In the genomic region with DNA sequence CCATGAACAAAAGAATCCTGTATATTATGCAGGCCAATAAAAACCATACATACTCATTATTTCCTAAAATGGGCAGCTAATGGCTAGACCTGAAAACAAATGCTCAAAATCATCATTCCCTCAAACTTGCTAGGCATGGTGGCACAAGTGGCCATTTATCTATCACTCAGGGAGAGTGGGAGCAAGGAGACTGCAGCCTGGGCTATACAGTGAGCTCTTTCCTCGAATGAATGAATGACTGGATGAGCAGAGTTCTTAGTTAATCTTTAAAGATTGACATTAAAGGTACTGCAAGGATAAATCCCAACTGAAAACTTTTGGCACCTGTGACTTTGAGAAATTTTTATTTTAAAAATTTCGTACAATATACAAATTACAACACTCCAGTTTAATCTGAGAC, we compare ENCODE assay signal across 19 mouse cellular contexts. TPM values are rescaled to one million over a fixed set of nuclear protein-coding genes. Genes with fewer than 3 reads are reported as not detected.
A peak's percentile ranks its signal among the peaks of the same experiment; 100 is the strongest.
DNase-seq lines count a peak whose midpoint lies in the region; ATAC-seq and TF ChIP-seq lines count a peak whose summit lies in the region.
"Had no signal": no experiment of that assay in that cellular context is flagged by ENCODE, and none has a peak within 500 bp of the region (broad histone marks: within the 10 kb centered on the region; RNA-seq: fewer than 3 reads in every experiment).

No protein-coding gene starts in this region.

- H3K9me3 ChIP-seq in kidney, embryonic 15.5 days (replicated peaks), result no peaks in the 10 kb centered on the region
- H3K9me3 ChIP-seq in kidney, embryonic 16.5 days (ENCODE audit: low read length), result no peaks in the 10 kb centered on the region
- H3K9me3 ChIP-seq in kidney, embryonic 14.5 days (ENCODE audit: control insufficient read depth, low read length), result no peaks in the 10 kb centered on the region
- H3K9me3 ChIP-seq: G1E had no signal

- H3K27me3 ChIP-seq in kidney, embryonic 15.5 days, result no peaks in the 10 kb centered on the region
- H3K27me3 ChIP-seq in kidney, adult 2 months (replicated peaks; ENCODE audit: control insufficient read depth, insufficient read depth, low read length), result no peaks in the 10 kb centered on the region
- H3K27me3 ChIP-seq in kidney, embryonic 16.5 days (ENCODE audit: insufficient read depth, low read length), result no peaks in the 10 kb centered on the region
- H3K27me3 ChIP-seq in kidney, embryonic 14.5 days (ENCODE audit: control insufficient read depth, insufficient read depth, low read length), result no peaks in the 10 kb centered on the region
- H3K27me3 ChIP-seq: CH12.LX, Patski had no signal

- no peak for TF ChIP-seq POLR2A in kidney, adult 2 months (IDR thresholded peaks at IDR 0.05; ENCODE audit: low read depth, low read length)

- H3K4me1 ChIP-seq in kidney, embryonic 15.5 days, result no peaks in the 10 kb centered on the region
- H3K4me1 ChIP-seq in kidney, adult 2 months (ENCODE audit: control insufficient read depth, insufficient read depth, low read length), result peaks cover 5% of the 10 kb centered on the region; the same call in 1 of the 2 replicates
- 0 out of 2 replicates have a peak, but pooled peaks cover 6% of the 10 kb centered on the region for H3K4me1 ChIP-seq in kidney, embryonic 16.5 days (ENCODE audit: insufficient read depth, low read length)
- H3K4me1 ChIP-seq in kidney, embryonic 14.5 days (ENCODE audit: control insufficient read depth, insufficient read depth, low read length), result no peaks in the 10 kb centered on the region

- peaks cover 79% of the 10 kb centered on the region for H3K36me3 ChIP-seq in kidney, embryonic 15.5 days
- peaks cover 8% of the 10 kb centered on the region for H3K36me3 ChIP-seq in kidney, adult 2 months (ENCODE audit: control insufficient read depth, insufficient read depth, low read length)
- H3K36me3 ChIP-seq in kidney, embryonic 16.5 days (ENCODE audit: insufficient read depth, low read length), result peaks cover 46% of the 10 kb centered on the region
- peaks cover 56% of the 10 kb centered on the region for H3K36me3 ChIP-seq in kidney, embryonic 14.5 days (ENCODE audit: control insufficient read depth, insufficient read depth, low read length)

- no peak overlapping the region for H3K9ac ChIP-seq in kidney, embryonic 15.5 days
- H3K9ac ChIP-seq in kidney, embryonic 16.5 days (replicated peaks; ENCODE audit: low read length), result no peak overlapping the region
- no peak overlapping the region for H3K9ac ChIP-seq in kidney, embryonic 14.5 days (ENCODE audit: low read depth, low read length)

- H3K4me2 ChIP-seq in kidney, embryonic 15.5 days, result no peak overlapping the region
- H3K4me2 ChIP-seq in kidney, embryonic 16.5 days (replicated peaks; ENCODE audit: low read depth, low read length), result no peak overlapping the region
- no peak overlapping the region for H3K4me2 ChIP-seq in kidney, embryonic 14.5 days (replicated peaks; ENCODE audit: low read depth, low read length)

- no peak for TF ChIP-seq CTCF in kidney, adult 2 months (conservative IDR thresholded peaks at IDR 0.05; ENCODE audit: insufficient read depth, insufficient read length, low read depth, low read length)

- ATAC-seq in kidney, embryonic 15.5 days (replicated peaks; ENCODE audit: low FRiP score), result peak; percentile 79
- peak; percentile 87 for ATAC-seq in kidney, embryonic 16.5 days (ENCODE audit: low FRiP score, low TSS enrichment)
- no peak; the same call in 1 of the 2 replicates for ATAC-seq in kidney, embryonic 14.5 days (ENCODE audit: low FRiP score, low TSS enrichment)
- ATAC-seq: activated CD4-positive, CD25-positive, alpha-beta regulatory T cell, adult 4 months; CD4-positive, CD25-positive, alpha-beta regulatory T cell, adult 4 months; Patski had no signal

- 0 out of 2 replicates have a peak overlapping the region, but pooled peaks have one; percentile 41 for H3K27ac ChIP-seq in kidney, embryonic 15.5 days
- H3K27ac ChIP-seq in kidney, adult 2 months (ENCODE audit: insufficient read depth, low read depth, low read length), result no peak overlapping the region
- H3K27ac ChIP-seq in kidney, embryonic 16.5 days (ENCODE audit: low read length), result peak overlapping the region; percentile 56; the same call in 1 of the 2 replicates
- no peak overlapping the region for H3K27ac ChIP-seq in kidney, embryonic 14.5 days (ENCODE audit: low read depth, low read length)

- no peak for DNase-seq in kidney, adult 2 months
- DNase-seq: adrenal gland, adult 2 months; adrenal gland, adult 8-10 months; adrenal gland, postnatal 10 days; adrenal gland, postnatal 14 days; adrenal gland, postnatal 25 days; adrenal gland, postnatal 36 days; B cell, adult 2 months; cerebellum, adult 11 months; cerebellum, adult 11-12 months; cerebellum, adult 18-20 months had no signal

- H3K4me3 ChIP-seq in kidney, embryonic 15.5 days (replicated peaks), result no peak overlapping the region
- H3K4me3 ChIP-seq in kidney, adult 2 months (ENCODE audit: insufficient read depth, low read depth, low read length), result no peak overlapping the region
- no peak overlapping the region for H3K4me3 ChIP-seq in kidney, embryonic 16.5 days (ENCODE audit: low read length)
- H3K4me3 ChIP-seq in kidney, embryonic 14.5 days (ENCODE audit: low read length), result no peak overlapping the region

- 76% methylated on average over 2 of the region's 2 CpGs for WGBS in kidney, embryonic 15.5 days
- 57% methylated on average over 2 of the region's 2 CpGs for WGBS in kidney, adult 2 months
- whole genome bisulfite sequencing in kidney, embryonic 16.5 days, result 74% methylated on average over 2 of the region's 2 CpGs
- WGBS in kidney, embryonic 14.5 days, result 84% methylated on average over 2 of the region's 2 CpGs

RNA-seq across cellular contexts. Expression of gene Phf3, which starts 58.7 kb away (rescaled TPM):
- 37.0 and 40.8 TPM in 2 replicates for polyA plus RNA-seq in kidney, embryonic 15.5 days (2015; fragmentation: Nextera tagmentation; extraction: Ambion mirVana)
- polyA plus RNA-seq in kidney, adult 2 months (2012; rRNA removed), result 18.7 and 20.8 TPM in 2 replicates
- 25.5 and 27.6 TPM in 2 replicates for polyA plus RNA-seq in kidney, embryonic 16.5 days (2015; fragmentation: Nextera tagmentation; extraction: Ambion mirVana)
- 39.4 and 60.6 TPM in 2 replicates for polyA plus RNA-seq in kidney, embryonic 14.5 days (2014; fragmentation: Nextera tagmentation; extraction: Ambion mirVana)

Comparison
In these comparisons a context has a peak if more than half of its experiments do, and no peak if none do; other contexts are left out.
1. H3K27ac ChIP-seq: peak in kidney, embryonic 15.5 days (single experiment) and kidney, embryonic 16.5 days (single experiment); none in kidney, adult 2 months (single experiment) and kidney, embryonic 14.5 days (single experiment).